Mouse (Mus musculus): ENCODE measurements around the gene Ect2l. TPM values are rescaled to one million over a fixed set of nuclear protein-coding genes. Genes with fewer than 3 reads are reported as not detected.

The Ect2l gene
- not detected in 2 replicates for polyA plus RNA-seq (2012; ENCODE audit: insufficient read depth, insufficient read length, missing spikeins)

DNA sequence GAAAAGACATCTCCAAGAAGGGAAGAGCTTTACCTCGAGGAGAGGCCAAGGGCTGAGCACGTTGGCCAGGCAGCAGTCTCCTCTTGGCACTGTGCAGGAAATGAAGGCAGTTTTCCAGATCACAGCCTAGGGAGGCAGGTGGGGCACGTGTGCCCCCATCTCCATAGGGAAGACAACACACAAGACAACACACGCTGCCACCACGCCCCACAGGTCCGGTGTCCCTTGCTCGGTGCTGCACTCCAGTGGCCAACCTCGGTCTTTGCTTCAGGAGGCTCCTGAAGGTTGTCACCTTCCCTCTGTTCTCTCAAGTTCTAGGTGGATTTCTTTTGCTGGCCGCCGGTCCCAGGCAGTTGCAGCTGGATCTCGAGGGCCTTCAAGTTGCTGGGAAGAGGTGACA, at the start of gene Ect2l:
Gene Ect2l, minus strand, starts transcription at position 165 of the 400 bp plus-strand sequence.
- no peak for TF ChIP-seq POLR2A (IDR thresholded peaks at IDR 0.05; ENCODE audit: borderline replicate concordance, low read depth, low read length)
- TF ChIP-seq CTCF (IDR thresholded peaks at IDR 0.05; ENCODE audit: low read depth, low read length) = peak; percentile 42
- Histone ChIP-seq H3K27ac (ENCODE audit: insufficient read depth, low read depth, low read length) (no peak within 1 kb of the TSS), H3K4me3 (ENCODE audit: insufficient read depth, low read length) (no peak within 1 kb of the TSS), H3K4me1 (ENCODE audit: control insufficient read depth, insufficient read depth, low read length) (0 out of 2 replicates have a peak, but pooled peaks cover 2% of the 10 kb centered on the region)

- Histone ChIP-seq H3K4me3 (ENCODE audit: insufficient read depth, low read length) (no peak overlapping the region), H3K27ac (ENCODE audit: insufficient read depth, low read depth, low read length) (no peak overlapping the region), H3K4me1 (ENCODE audit: control insufficient read depth, insufficient read depth, low read length) (no peaks in the 10 kb centered on the region)
- TF ChIP-seq POLR2A (IDR thresholded peaks at IDR 0.05; ENCODE audit: borderline replicate concordance, low read depth, low read length) (no peak), CTCF (IDR thresholded peaks at IDR 0.05; ENCODE audit: low read depth, low read length) (no peak)
Observed at GRCm38 (mm10) chr10:18251345-18251744, 40.7 kb upstream of the Ect2l start.

DNA sequence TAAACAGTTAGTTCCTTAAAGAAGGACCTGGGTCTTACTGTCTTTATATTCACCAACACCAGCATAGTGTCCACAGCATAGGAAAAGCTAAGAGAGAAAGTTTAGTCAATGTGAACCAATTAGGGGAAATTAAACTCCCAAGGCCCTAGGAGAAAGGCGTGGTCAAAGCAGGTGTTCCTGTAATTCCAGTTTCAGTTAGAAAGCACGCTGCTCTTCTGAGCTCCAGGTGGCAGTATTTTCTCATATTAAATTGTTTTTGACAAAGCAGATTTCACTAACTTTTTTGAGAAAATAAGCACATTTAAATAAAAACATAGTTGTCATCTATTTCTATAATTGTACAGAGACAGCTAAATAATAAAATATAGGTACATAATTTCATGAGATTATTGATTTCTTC, 32.9 kb upstream of the Ect2l start:
- TF ChIP-seq POLR2A (IDR thresholded peaks at IDR 0.05; ENCODE audit: borderline replicate concordance, low read depth, low read length) (no peak), CTCF (IDR thresholded peaks at IDR 0.05; ENCODE audit: low read depth, low read length) (no peak)
- H3K4me3 ChIP-seq (ENCODE audit: insufficient read depth, low read length) = no peak overlapping the region
- H3K27ac ChIP-seq (ENCODE audit: insufficient read depth, low read depth, low read length) = no peak overlapping the region
- no peaks in the 10 kb centered on the region for H3K4me1 ChIP-seq (ENCODE audit: control insufficient read depth, insufficient read depth, low read length)

GRCm38 (mm10) chr10:18237191-18237590, 26.5 kb upstream of the Ect2l start:
- no peak overlapping the region for H3K4me3 ChIP-seq (ENCODE audit: insufficient read depth, low read length)
- no peak for TF ChIP-seq POLR2A (IDR thresholded peaks at IDR 0.05; ENCODE audit: borderline replicate concordance, low read depth, low read length)
- no peak for TF ChIP-seq CTCF (IDR thresholded peaks at IDR 0.05; ENCODE audit: low read depth, low read length)
- H3K4me1 ChIP-seq (ENCODE audit: control insufficient read depth, insufficient read depth, low read length) = peaks cover 13% of the 10 kb centered on the region
- H3K27ac ChIP-seq (ENCODE audit: insufficient read depth, low read depth, low read length) = no peak overlapping the region

DNA sequence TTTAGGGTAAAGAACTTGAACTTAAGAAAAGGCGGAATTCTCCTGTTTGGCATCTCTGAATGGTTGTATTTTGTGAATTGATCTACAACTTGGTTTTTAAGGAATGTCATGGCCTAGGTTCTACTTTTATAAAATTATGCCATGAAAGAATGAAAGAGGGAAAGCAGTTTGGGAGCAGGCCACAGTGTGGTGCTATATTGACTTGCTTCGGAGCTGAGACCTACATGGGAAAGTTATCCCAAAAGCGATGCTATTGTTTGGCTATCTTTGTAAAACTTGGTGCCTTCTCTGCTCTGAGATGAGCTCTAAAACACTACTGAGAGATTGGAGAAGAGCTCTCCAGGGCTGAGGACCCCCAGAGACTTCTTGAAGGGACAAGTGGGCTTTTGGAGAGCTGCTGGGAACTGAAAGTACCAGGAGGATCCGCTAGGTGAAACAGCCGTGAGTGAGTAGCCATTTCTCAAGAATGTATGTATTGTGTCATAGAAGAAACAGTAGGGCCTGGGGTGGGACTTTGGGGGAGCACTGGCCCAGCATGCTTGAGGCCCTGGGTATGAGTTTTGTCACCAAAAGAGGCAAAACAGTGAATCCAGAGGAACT, 25.7 kb upstream of the Ect2l start:
- TF ChIP-seq POLR2A (IDR thresholded peaks at IDR 0.05; ENCODE audit: borderline replicate concordance, low read depth, low read length) (no peak), CTCF (IDR thresholded peaks at IDR 0.05; ENCODE audit: low read depth, low read length) (no peak)
- Histone ChIP-seq H3K4me3 (ENCODE audit: insufficient read depth, low read length) (no peak overlapping the region), H3K4me1 (ENCODE audit: control insufficient read depth, insufficient read depth, low read length) (peaks cover 13% of the 10 kb centered on the region), H3K27ac (ENCODE audit: insufficient read depth, low read depth, low read length) (no peak overlapping the region)

DNA sequence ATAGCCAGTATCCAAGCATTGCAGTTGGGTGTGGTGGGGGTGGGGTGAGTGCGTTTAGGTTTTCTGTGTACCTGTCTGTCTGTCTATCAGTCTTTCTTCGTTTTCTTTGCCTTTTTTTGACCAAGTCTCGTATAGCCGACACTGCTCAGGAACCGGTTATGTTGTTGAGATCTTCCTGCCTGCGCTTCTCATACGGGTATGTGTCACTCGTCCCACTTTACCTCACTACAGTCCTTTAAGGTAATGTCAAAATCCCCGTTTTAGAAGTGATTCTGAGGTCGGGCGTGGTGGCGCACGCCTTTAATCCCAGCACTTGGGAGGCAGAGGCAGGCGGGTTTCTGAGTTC, 24.7 kb upstream of the Ect2l start:
- H3K27ac ChIP-seq (ENCODE audit: insufficient read depth, low read depth, low read length) = no peak overlapping the region
- H3K4me1 ChIP-seq (ENCODE audit: control insufficient read depth, insufficient read depth, low read length) = peaks cover 13% of the 10 kb centered on the region
- H3K4me3 ChIP-seq (ENCODE audit: insufficient read depth, low read length) = peak overlapping the region; percentile 81
- no peak for TF ChIP-seq POLR2A (IDR thresholded peaks at IDR 0.05; ENCODE audit: borderline replicate concordance, low read depth, low read length)
- TF ChIP-seq CTCF (IDR thresholded peaks at IDR 0.05; ENCODE audit: low read depth, low read length) = no peak

DNA sequence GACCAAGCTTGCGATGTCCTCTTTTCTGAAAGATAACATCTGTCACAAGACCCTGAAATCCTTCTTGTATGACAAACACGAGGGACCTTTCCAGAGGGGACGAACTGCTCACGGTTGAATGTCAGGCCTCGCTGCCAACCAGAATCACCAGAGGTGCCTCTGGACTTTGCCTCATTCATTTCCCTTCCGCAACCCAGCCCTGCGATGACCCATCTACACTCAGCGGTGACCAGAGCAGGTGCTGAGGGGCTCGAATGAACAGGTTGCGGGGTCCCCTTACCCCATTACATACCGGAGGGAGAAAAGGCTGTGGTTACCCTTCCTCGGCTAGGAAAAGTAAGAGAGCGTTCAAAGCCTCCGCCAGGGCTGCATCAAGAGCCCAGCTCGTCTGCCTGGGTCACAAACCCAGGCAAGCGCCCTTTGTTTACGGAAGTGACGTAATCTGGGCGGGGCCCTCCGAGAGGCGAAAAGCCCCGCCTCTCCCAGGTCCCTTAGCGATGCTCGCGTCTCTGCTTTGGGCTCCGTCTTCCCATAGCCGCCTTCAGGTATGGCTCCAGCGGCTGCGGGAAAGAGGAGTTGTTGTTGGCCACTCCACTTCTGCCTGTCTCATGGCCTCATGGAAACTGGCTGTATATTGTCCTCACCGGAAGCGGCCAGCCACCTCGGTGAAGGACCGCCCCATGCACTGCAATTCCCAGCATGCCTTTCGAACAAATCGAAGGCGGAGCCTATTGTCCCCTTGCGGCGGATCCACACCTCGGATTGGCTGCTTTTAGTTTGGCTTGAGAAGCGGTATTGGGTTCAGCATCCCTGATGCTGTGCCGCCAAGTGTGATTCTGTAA, 24.1 kb upstream of the Ect2l start, which contains the start of gene Ccdc28a:
Gene Ccdc28a, minus strand, starts transcription at position 439 of the 842 bp plus-strand sequence.
- peaks cover 13% of the 10 kb centered on the region for H3K4me1 ChIP-seq (ENCODE audit: control insufficient read depth, insufficient read depth, low read length)
- TF ChIP-seq POLR2A (IDR thresholded peaks at IDR 0.05; ENCODE audit: borderline replicate concordance, low read depth, low read length) (no peak), CTCF (IDR thresholded peaks at IDR 0.05; ENCODE audit: low read depth, low read length) (no peak)
- peak within 1 kb of the TSS; percentile 81 for H3K4me3 ChIP-seq (ENCODE audit: insufficient read depth, low read length)
- H3K27ac ChIP-seq (ENCODE audit: insufficient read depth, low read depth, low read length) = 0 out of 2 replicates have a peak within 1 kb of the TSS, but pooled peaks have one; percentile 26

DNA sequence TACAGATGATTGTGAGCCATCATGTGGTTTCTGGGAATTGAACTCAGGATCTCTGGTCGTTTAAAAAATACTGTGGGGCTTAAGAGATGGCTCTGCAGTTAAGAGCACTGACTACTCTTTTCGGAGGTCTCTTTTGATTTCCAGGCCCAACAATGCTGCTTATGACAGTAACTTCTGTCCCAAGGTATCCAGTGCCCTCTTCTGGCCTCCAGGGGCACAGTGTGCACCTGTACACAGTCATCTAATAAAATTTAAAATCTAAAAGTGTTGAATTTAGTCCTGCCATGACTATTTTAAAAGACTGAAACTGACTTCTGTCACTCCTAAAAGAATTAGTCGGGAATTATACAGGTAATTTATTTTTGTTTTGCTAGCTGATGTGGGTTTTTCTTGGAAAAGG, 23.2 kb upstream of the Ect2l start:
- Histone ChIP-seq H3K27ac (ENCODE audit: insufficient read depth, low read depth, low read length) (no peak overlapping the region), H3K4me1 (ENCODE audit: control insufficient read depth, insufficient read depth, low read length) (peaks cover 13% of the 10 kb centered on the region), H3K4me3 (ENCODE audit: insufficient read depth, low read length) (no peak overlapping the region)
- TF ChIP-seq CTCF (IDR thresholded peaks at IDR 0.05; ENCODE audit: low read depth, low read length) (no peak), POLR2A (IDR thresholded peaks at IDR 0.05; ENCODE audit: borderline replicate concordance, low read depth, low read length) (no peak)

GRCm38 (mm10) chr10:18224386-18224785, 13.7 kb upstream of the Ect2l start:
- H3K4me3 ChIP-seq (ENCODE audit: insufficient read depth, low read length) = no peak overlapping the region
- H3K4me1 ChIP-seq (ENCODE audit: control insufficient read depth, insufficient read depth, low read length) = no peaks in the 10 kb centered on the region
- TF ChIP-seq CTCF (IDR thresholded peaks at IDR 0.05; ENCODE audit: low read depth, low read length) (no peak), POLR2A (IDR thresholded peaks at IDR 0.05; ENCODE audit: borderline replicate concordance, low read depth, low read length) (no peak)
- no peak overlapping the region for H3K27ac ChIP-seq (ENCODE audit: insufficient read depth, low read depth, low read length)

DNA sequence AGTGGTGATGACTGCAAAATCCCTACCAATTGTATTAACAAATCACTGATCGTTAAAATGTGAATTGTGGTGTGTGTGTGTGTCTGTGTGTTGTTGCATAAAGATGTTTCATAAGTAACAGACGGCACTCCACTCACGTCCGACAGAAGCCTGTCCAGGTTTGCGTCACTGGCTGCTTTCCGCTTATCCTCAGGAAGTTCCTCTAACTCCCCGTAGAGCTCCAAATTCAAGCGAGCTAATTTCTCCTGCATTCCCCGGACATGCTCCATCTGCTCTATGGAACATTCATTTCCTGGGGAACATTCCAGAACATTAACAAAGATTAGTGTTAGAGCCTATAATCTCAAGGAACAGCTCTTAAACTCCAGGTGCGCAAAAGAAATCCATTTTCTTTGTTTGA, 8.7 kb upstream of the Ect2l start:
- no peaks in the 10 kb centered on the region for H3K4me1 ChIP-seq (ENCODE audit: control insufficient read depth, insufficient read depth, low read length)
- no peak for TF ChIP-seq CTCF (IDR thresholded peaks at IDR 0.05; ENCODE audit: low read depth, low read length)
- no peak for TF ChIP-seq POLR2A (IDR thresholded peaks at IDR 0.05; ENCODE audit: borderline replicate concordance, low read depth, low read length)
- no peak overlapping the region for H3K27ac ChIP-seq (ENCODE audit: insufficient read depth, low read depth, low read length)
- H3K4me3 ChIP-seq (ENCODE audit: insufficient read depth, low read length) = no peak overlapping the region
